Mouse (Mus musculus): Measurements from ENCODE around the gene Cdk17.

- TF ChIP-seq POLR2A (IDR thresholded peaks at IDR 0.05; ENCODE audit: low read depth, low read length) (no peak), CTCF (conservative IDR thresholded peaks at IDR 0.05; ENCODE audit: insufficient read depth, insufficient read length, low read depth, low read length) (no peak)
Observed at GRCm38 (mm10) chr10:93165416-93166381, 5.0 kb downstream of the Cdk17 start.

All from kidney, adult 2 months (tissue).